Mouse (Mus musculus) left cerebral cortex, postnatal 36 days (tissue): Measurements from ENCODE around the gene Tas2r143. TPM values are rescaled to one million over a fixed set of nuclear protein-coding genes. Genes with fewer than 3 reads are reported as not detected.

Experiments used
- DNase-seq, 2 experiments: peaks; one replicate each; pipeline ENCODE4 v3.0.0; 2021 to 2022; ENCODE audit warnings: low spot score in 2 of 2, mixed read lengths in 1 of 2
- intact Hi-C: fragments of 180-260 bp; cut with DNase I; formaldehyde crosslinking; loops from one replicate; pipeline ENCODE4 v1.15.1; 2025
- total RNA-seq, 2 experiments: library from RNA; stranded (reverse); gene quantifications; 2 replicates each; pipeline ENCODE4 v1.2.3; 2021

The Tas2r143 gene
- total RNA-seq, 2 experiments from 2014 or later, result 0.48 TPM; not detected in 1

GRCm38 (mm10) chr6:42383360-42383759 lies 16.7 kb upstream of the Tas2r143 start:
- DNase-seq, result no peak
- intact Hi-C loops, result loop anchor here (10.0 kb wide), 1 partner anchor 201 kb away; no protein-coding TSS in a partner anchor

GRCm38 (mm10) chr6:42385635-42386034 lies 14.4 kb upstream of the Tas2r143 start:
- peak in 1 of 2 experiments; percentile 43 for DNase-seq
- intact Hi-C loops, result loop anchor here (10.0 kb wide), 1 partner anchor 199 kb away; no protein-coding TSS in a partner anchor

GRCm38 (mm10) chr6:42391796-42392330 lies 8.2 kb upstream of the Tas2r143 start:
- DNase-seq, result no peak
- intact Hi-C loops, result no loop called here

- intact Hi-C loops, result no loop called here
- DNase-seq, result peak in 1 of 2 experiments; percentile 33
Measured at GRCm38 (mm10) chr6:42395960-42396809, 3.9 kb upstream of the Tas2r143 start.

GRCm38 (mm10) chr6:42397041-42397657 lies 2.9 kb upstream of the Tas2r143 start:
- intact Hi-C loops, result no loop called here
- DNase-seq, result no peak

GRCm38 (mm10) chr6:42398285-42398684 lies 1.8 kb upstream of the Tas2r143 start:
- DNase-seq, result no peak
- intact Hi-C loops, result no loop called here

- no peak for DNase-seq
- intact Hi-C loops, result no loop called here
Measured at GRCm38 (mm10) chr6:42398998-42399397, 1.0 kb upstream of the Tas2r143 start.

GRCm38 (mm10) chr6:42405134-42405533 lies 5.1 kb downstream of the Tas2r143 start, which contains the start of gene Tas2r135:
Gene Tas2r135 (plus strand): TSS chr6:42405434.
- intact Hi-C loops, result no loop called here
- no peak for DNase-seq

GRCm38 (mm10) chr6:42419443-42419842 lies 19.4 kb downstream of the Tas2r143 start:
- no peak for DNase-seq
- intact Hi-C loops, result no loop called here

- no peak for DNase-seq
- intact Hi-C loops, result no loop called here
Measured at GRCm38 (mm10) chr6:42421439-42421838, 21.4 kb downstream of the Tas2r143 start.

GRCm38 (mm10) chr6:42424472-42424871 lies 24.4 kb downstream of the Tas2r143 start:
- intact Hi-C loops, result no loop called here

GRCm38 (mm10) chr6:42426337-42426736 lies 26.3 kb downstream of the Tas2r143 start:
- intact Hi-C loops, result no loop called here
- no peak for DNase-seq

More at GRCm38 (mm10) chr6:42424472-42424871, 24.4 kb downstream of the Tas2r143 start:
- no peak for DNase-seq

- no peak for DNase-seq
- intact Hi-C loops, result no loop called here
Measured at GRCm38 (mm10) chr6:42433554-42433953, 33.5 kb downstream of the Tas2r143 start.

- DNase-seq, result no peak
- intact Hi-C loops, result no loop called here
Measured at GRCm38 (mm10) chr6:42434446-42434845, 34.4 kb downstream of the Tas2r143 start, which contains the start of gene Tas2r126. Gene Tas2r126 (plus strand): TSS chr6:42434535.

- DNase-seq, result no peak
- intact Hi-C loops, result no loop called here
Measured at GRCm38 (mm10) chr6:42435490-42435889, 35.5 kb downstream of the Tas2r143 start.

GRCm38 (mm10) chr6:42441395-42441794 lies 41.4 kb downstream of the Tas2r143 start:
- intact Hi-C loops, result no loop called here
- DNase-seq, result no peak

GRCm38 (mm10) chr6:42444491-42444890 lies 44.5 kb downstream of the Tas2r143 start:
- DNase-seq, result no peak
- intact Hi-C loops, result no loop called here

- DNase-seq, result no peak
- intact Hi-C loops, result no loop called here
Measured at GRCm38 (mm10) chr6:42447381-42447780, 47.3 kb downstream of the Tas2r143 start.
